Mouse (Mus musculus) forebrain, embryonic 13.5 days (tissue): ENCODE measurements around the gene Entr1. TPM values are rescaled to one million over a fixed set of nuclear protein-coding genes. Genes with fewer than 3 reads are reported as not detected.

ENCODE experiments used
- ATAC-seq: fragments of 200-750 bp; cut with Nextera tagmentation; 2 replicates; pipeline ENCODE4 v1.8.0; 2017
- H3K27ac ChIP-seq: fragments of 300-500 bp; sonication (generic); 2 replicates; pipeline ENCODE4 v1.5.1; 2015; ENCODE audit warnings: inconsistent platforms, mild to moderate bottlenecking, moderate library complexity
- H3K27me3 ChIP-seq: fragments of 300-500 bp; sonication (generic); 2 replicates; pipeline ENCODE4 v1.6.1; 2015; ENCODE audit warnings: mild to moderate bottlenecking, inconsistent platforms
- H3K36me3 ChIP-seq: fragments of 300-500 bp; sonication (generic); 2 replicates; pipeline ENCODE4 v1.6.1; 2015; ENCODE audit warnings: mild to moderate bottlenecking, inconsistent platforms; ENCODE audit not compliant: poor library complexity, severe bottlenecking
- H3K4me1 ChIP-seq: fragments of 300-500 bp; sonication (generic); 2 replicates; pipeline ENCODE4 v1.6.1; 2015; ENCODE audit warnings: inconsistent platforms
- H3K4me2 ChIP-seq: fragments of 300-500 bp; sonication (generic); 2 replicates; pipeline ENCODE4 v1.6.1; 2015; ENCODE audit warnings: inconsistent platforms, mild to moderate bottlenecking, moderate library complexity
- H3K4me3 ChIP-seq: fragments of 300-500 bp; sonication (generic); 2 replicates; pipeline ENCODE4 v1.5.1; 2015; ENCODE audit warnings: mild to moderate bottlenecking, inconsistent platforms
- H3K9ac ChIP-seq: fragments of 300-500 bp; sonication (generic); 2 replicates; pipeline ENCODE4 v1.6.1; 2015; ENCODE audit warnings: mild to moderate bottlenecking, inconsistent platforms
- H3K9me3 ChIP-seq: fragments of 300-500 bp; sonication (generic); replicated peaks from 2 replicates; pipeline ENCODE4 v1.6.1; 2016; ENCODE audit warnings: inconsistent platforms
- WGBS: fragments of 180-500 bp; shearing (Covaris S2); methylation state at CpG from one replicate; pipeline ENCODE4 v1.1.7; 2015; 5-methylcytosine and 5-hydroxymethylcytosine counted together
- polyA plus RNA-seq: library from polyadenylated mRNA; unstranded; fragments of >200 nt; fragmentation: Nextera tagmentation; extraction: Ambion mirVana; gene quantifications from 2 replicates; pipeline ENCODE4 v1.2.1, GENCODE M21; 2015

Gene Entr1
- polyA plus RNA-seq, 1 experiment from 2014 or later = 156 TPM

DNA sequence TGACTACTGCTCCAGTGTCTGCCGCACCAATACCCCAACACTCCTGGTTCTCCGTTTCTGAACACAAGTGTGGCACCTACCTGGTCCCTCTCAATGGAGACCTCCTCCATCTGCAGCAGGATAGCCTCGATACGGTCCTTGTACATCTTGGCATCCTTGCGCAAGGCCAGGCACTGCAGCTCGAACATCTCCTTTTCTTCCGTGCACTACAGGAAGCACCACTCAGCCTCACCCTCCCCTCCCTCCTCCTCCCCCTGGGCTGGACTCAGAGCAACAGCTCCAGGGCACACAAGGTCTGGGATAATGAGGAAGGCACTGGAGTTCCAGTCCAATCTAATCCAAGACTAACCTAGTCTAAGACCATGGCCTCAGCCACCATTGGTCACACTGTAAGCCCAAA lies 32.4 kb downstream of the Entr1 start:
- no peak overlapping the region for H3K4me2 ChIP-seq
- H3K9me3 ChIP-seq = no peaks in the 10 kb centered on the region
- no peaks in the 10 kb centered on the region for H3K36me3 ChIP-seq
- ATAC-seq = no peak
- no peak overlapping the region for H3K27ac ChIP-seq
- 78% methylated on average over 7 of the region's 7 CpGs for WGBS
- H3K4me1 ChIP-seq = peaks cover 12% of the 10 kb centered on the region
- no peak overlapping the region for H3K9ac ChIP-seq
- no peak overlapping the region for H3K4me3 ChIP-seq
- no peaks in the 10 kb centered on the region for H3K27me3 ChIP-seq

GRCm38 (mm10) chr2:26356231-26356630 lies 32.9 kb downstream of the Entr1 start:
- no peak overlapping the region for H3K4me2 ChIP-seq
- no peaks in the 10 kb centered on the region for H3K36me3 ChIP-seq
- H3K27ac ChIP-seq = no peak overlapping the region
- ATAC-seq = no peak
- peaks cover 14% of the 10 kb centered on the region for H3K4me1 ChIP-seq
- WGBS = 85% methylated on average over 4 of the region's 4 CpGs
- H3K27me3 ChIP-seq = no peaks in the 10 kb centered on the region
- no peak overlapping the region for H3K9ac ChIP-seq
- H3K9me3 ChIP-seq = no peaks in the 10 kb centered on the region
- H3K4me3 ChIP-seq = no peak overlapping the region

DNA sequence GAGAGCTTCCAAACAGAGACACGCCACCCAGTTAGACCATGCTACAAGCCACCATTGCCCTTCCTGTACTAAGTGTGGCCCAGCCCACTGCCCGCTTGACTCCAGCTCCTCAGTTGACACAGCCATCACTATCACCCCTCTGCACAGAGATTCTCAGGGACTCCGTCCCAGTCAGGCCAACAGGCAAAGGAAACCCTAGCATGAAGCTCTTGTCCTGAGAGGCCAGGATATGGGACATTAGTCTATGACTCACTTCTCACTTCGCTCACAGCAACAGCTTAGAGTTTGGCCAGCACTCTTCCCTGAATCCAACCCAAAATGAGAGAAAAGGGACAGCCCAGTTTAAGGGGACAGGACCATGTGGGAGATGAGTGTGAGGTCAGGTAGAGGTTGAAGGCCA lies 34.7 kb downstream of the Entr1 start:
- WGBS = 98% methylated on average over 4 of the region's 4 CpGs
- ATAC-seq = no peak

GRCm38 (mm10) chr2:26353066-26353980 lies 35.8 kb downstream of the Entr1 start:
- ATAC-seq = no peak
- H3K36me3 ChIP-seq = peaks cover 21% of the 10 kb centered on the region
- peak overlapping the region; percentile 96 for H3K4me2 ChIP-seq
- peaks cover 26% of the 10 kb centered on the region for H3K4me1 ChIP-seq
- peak overlapping the region; percentile 85 for H3K4me3 ChIP-seq
- H3K27me3 ChIP-seq = no peaks in the 10 kb centered on the region
- peak overlapping the region; percentile 93 for H3K9ac ChIP-seq
- WGBS = 91% methylated on average over 11 of the region's 11 CpGs
- no peak overlapping the region for H3K27ac ChIP-seq
- no peaks in the 10 kb centered on the region for H3K9me3 ChIP-seq

More for the DNA sequence above, 34.7 kb downstream of the Entr1 start:
- no peak overlapping the region for H3K4me3 ChIP-seq
- no peak overlapping the region for H3K27ac ChIP-seq
- H3K4me1 ChIP-seq = peaks cover 26% of the 10 kb centered on the region
- no peak overlapping the region for H3K9ac ChIP-seq
- H3K4me2 ChIP-seq = no peak overlapping the region
- H3K9me3 ChIP-seq = no peaks in the 10 kb centered on the region
- peaks cover 10% of the 10 kb centered on the region for H3K36me3 ChIP-seq
- no peaks in the 10 kb centered on the region for H3K27me3 ChIP-seq

DNA sequence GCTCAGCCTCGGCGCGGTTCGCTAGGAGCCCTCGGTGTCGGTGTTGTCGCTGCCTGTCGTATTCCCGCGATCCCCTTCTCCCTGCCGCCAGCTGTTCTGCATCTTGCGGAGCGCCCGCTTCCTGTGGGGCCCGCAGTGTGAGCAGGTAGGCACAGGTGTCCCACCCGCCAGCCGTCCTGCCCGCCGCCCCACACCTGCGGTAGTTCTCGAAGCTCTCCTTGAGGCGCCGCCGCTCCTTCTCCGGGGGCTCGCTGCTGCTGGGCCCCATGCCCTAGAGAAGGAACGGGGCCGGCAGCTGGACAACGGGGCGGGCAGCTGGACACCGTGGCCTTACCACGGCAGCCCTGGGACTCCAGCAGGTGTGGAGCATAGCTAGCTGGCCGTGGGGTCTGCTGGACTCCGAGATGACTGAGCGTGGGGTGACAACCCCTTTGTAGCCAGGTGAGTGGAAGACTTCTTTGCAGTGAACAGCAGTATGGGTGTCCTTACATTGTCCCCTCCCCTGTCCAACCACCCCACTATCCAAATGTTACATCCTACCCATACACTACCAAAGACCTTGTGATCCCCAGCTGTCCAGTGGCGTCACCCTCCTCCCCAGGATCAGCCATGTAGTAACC lies 36.7 kb downstream of the Entr1 start:
- Histone ChIP-seq H3K9me3 (no peaks in the 10 kb centered on the region), H3K27ac (peak overlapping the region; percentile 84), H3K4me1 (peaks cover 26% of the 10 kb centered on the region), H3K4me2 (peak overlapping the region; percentile 96), H3K4me3 (peak overlapping the region; percentile 85), H3K9ac (peak overlapping the region; percentile 93), H3K36me3 (peaks cover 30% of the 10 kb centered on the region), H3K27me3 (no peaks in the 10 kb centered on the region)
- WGBS = 3% methylated on average over 36 of the region's 36 CpGs
- peak; percentile 63 for ATAC-seq

DNA sequence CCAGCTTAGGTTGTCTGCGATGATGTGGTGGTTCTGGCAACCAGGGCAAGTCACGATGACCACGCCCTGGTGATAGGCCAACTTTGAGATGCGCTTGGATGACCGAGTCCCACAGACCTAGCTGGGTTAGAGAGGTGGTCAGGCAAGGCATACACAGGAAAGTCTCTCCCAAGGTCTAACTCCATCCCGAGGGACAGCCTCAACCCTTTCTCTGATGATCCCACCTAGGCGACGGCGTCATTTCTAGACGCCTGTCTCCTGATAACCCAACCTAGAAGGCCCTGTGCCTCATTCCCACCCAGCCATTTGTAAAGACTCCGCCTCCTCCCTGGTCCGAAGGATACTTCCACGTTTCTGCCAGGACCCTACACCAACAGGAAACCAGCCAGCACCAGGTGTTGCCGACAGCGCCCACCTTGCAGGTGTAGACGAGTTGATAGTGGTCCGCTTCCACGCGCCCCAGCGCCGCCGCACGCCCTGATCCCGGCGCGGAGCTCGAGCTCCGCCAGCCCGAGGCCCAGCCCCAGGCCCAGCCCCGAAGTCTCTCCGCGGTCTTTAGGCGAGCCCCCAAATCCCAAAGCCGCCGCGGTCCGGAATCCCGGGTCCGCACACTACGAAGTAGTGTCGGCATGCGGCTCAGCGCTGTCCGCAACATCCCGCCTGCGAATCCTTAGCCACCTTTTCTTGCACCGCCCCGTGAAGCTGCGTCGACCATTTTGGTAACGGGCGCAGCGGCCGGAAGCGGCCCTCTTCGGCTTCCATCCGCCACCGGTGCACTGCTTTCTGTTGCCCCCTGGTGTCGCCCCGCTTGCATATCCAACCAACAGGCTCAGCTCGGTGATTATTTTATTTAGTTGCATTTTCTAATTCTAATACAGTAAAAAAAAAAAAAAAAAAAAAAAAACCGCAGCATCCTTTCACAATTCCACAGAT lies 37.5 kb downstream of the Entr1 start, which contains the start of gene Dnlz:
Dnlz (minus strand) TSS at position 753 of the 933 bp plus-strand sequence.
- Histone ChIP-seq H3K4me2 (peak within 1 kb of the TSS; percentile 96), H3K27me3 (no peaks in the 10 kb centered on the region), H3K9ac (peak within 1 kb of the TSS; percentile 93), H3K9me3 (no peaks in the 10 kb centered on the region), H3K36me3 (peaks cover 38% of the 10 kb centered on the region), H3K4me3 (peak within 1 kb of the TSS; percentile 85), H3K27ac (peak within 1 kb of the TSS; percentile 84), H3K4me1 (peaks cover 26% of the 10 kb centered on the region)
- peak; percentile 84 for ATAC-seq
- WGBS = 2% methylated on average over 62 of the region's 62 CpGs

DNA sequence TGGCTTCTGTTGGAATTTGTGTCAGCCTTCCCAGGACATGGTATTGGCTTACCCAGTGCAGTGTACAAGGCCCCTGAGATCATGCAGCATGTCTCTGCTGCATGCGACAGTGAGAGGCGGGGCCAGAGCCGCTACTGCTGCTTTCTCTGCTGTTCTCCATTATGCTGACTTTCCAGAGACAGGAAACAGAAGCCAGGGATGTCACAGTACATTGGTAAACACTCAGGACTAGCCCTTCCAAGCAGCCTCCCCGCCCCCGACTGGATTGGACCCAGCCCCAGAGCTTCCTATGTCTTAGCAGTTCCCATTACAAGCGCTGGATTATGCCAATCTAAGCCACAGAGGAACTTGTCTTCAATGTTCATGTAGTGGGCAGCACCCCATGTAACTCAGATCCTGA lies 40.9 kb downstream of the Entr1 start:
- Histone ChIP-seq H3K4me2 (no peak overlapping the region), H3K36me3 (peaks cover 72% of the 10 kb centered on the region), H3K27me3 (no peaks in the 10 kb centered on the region), H3K27ac (no peak overlapping the region), H3K9me3 (no peaks in the 10 kb centered on the region), H3K4me1 (peaks cover 23% of the 10 kb centered on the region), H3K9ac (no peak overlapping the region), H3K4me3 (no peak overlapping the region)
- WGBS = 73% methylated on average over 6 of the region's 6 CpGs
- no peak for ATAC-seq

DNA sequence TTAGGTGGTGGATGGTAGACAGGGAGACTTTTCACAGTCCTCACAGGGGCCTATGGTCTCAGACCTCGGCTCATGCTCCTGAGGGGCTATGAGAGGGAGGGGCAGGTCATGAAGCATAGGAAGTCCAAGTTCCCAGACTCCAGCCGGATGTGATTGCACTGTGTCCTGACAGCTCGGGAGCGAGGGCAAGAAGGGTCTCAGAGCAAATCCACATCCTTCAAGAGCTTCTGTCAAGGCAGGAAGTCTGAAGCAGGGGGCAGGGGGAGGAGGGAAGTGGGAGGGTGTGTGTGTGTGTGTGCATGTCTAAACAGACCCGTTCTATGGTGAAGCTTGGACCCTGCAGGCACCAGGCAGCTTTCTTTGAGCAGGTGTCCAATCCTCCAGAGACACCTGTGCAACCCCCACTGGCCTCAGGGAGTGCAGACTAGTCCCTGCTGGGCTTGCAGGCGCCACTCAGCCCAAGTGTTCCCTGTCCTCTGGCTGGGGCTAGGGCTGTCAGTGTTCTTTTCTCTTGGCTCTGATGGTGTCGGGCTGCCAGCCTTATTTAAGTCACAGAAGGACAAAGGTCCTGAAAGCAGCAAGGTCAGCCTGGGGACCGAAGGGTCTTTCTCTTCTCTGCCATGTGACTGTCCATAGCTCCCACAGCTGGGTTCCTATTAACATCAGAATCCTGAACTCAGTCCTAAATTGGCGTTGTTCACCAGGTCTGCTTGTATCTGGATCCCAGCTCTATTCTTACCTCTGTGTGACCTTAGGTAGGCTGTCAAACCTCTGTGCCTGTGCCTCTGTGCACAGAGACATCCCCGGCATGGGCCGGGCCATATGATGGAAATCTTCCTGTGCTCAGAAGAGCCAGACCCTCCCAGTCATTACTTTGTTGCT lies 46.3 kb downstream of the Entr1 start:
- no peak overlapping the region for H3K9ac ChIP-seq
- H3K36me3 ChIP-seq = peaks cover 95% of the 10 kb centered on the region
- WGBS = 82% methylated on average over 11 of the region's 11 CpGs
- ATAC-seq = no peak
- H3K9me3 ChIP-seq = no peaks in the 10 kb centered on the region
- no peak overlapping the region for H3K27ac ChIP-seq
- H3K4me2 ChIP-seq = no peak overlapping the region
- H3K4me1 ChIP-seq = peaks cover 8% of the 10 kb centered on the region; the same call in 1 of the 2 replicates
- no peak overlapping the region for H3K4me3 ChIP-seq
- no peaks in the 10 kb centered on the region for H3K27me3 ChIP-seq

GRCm38 (mm10) chr2:26342044-26342443 lies 47.1 kb downstream of the Entr1 start:
- no peaks in the 10 kb centered on the region for H3K9me3 ChIP-seq
- H3K9ac ChIP-seq = no peak overlapping the region
- 80% methylated on average over 10 of the region's 10 CpGs for WGBS
- peaks cover 87% of the 10 kb centered on the region for H3K36me3 ChIP-seq
- H3K27ac ChIP-seq = peak overlapping the region; percentile 6; the same call in 1 of the 2 replicates
- ATAC-seq = no peak
- H3K4me2 ChIP-seq = no peak overlapping the region
- no peaks in the 10 kb centered on the region for H3K27me3 ChIP-seq
- peaks cover 8% of the 10 kb centered on the region; the same call in 1 of the 2 replicates for H3K4me1 ChIP-seq
- no peak overlapping the region for H3K4me3 ChIP-seq

- Histone ChIP-seq H3K36me3 (peaks cover 82% of the 10 kb centered on the region), H3K4me2 (no peak overlapping the region), H3K27ac (no peak overlapping the region), H3K9me3 (no peaks in the 10 kb centered on the region), H3K27me3 (no peaks in the 10 kb centered on the region), H3K4me3 (no peak overlapping the region), H3K9ac (no peak overlapping the region), H3K4me1 (peaks cover 8% of the 10 kb centered on the region; the same call in 1 of the 2 replicates)
- 100% methylated on average over 2 of the region's 2 CpGs for WGBS
- no peak for ATAC-seq
Measured at GRCm38 (mm10) chr2:26341510-26341981, 47.6 kb downstream of the Entr1 start.

DNA sequence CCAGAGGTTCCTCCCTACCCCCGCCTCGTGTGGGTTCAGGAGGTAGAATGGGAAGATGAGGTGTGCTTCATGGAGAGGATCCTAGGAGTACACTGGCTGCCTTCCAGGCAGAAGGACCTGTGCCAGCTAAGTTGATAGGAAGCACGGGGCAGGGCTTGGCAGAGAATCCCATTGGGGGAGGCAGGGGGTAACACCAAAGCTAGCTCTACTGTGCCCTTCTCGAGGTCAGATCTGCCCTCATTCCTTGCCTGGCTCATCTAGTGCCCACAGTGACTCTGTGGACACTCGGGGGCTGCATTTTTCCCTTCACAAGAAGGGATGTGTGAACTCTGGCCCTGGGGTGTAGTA lies 49.9 kb downstream of the Entr1 start:
- H3K27ac ChIP-seq = no peak overlapping the region
- no peak overlapping the region for H3K9ac ChIP-seq
- no peaks in the 10 kb centered on the region for H3K27me3 ChIP-seq
- 84% methylated on average over 5 of the region's 5 CpGs for WGBS
- H3K9me3 ChIP-seq = no peaks in the 10 kb centered on the region
- H3K36me3 ChIP-seq = peaks cover 58% of the 10 kb centered on the region
- H3K4me3 ChIP-seq = no peak overlapping the region
- H3K4me1 ChIP-seq = peaks cover 8% of the 10 kb centered on the region; the same call in 1 of the 2 replicates
- no peak overlapping the region for H3K4me2 ChIP-seq
- no peak for ATAC-seq
